Mouse (Mus musculus) heart, adult 9 months (tissue): Measurements from ENCODE around the gene Mrm1.
A peak's percentile ranks its signal among the peaks of the same experiment; 100 is the strongest.

ENCODE experiments used
- DNase-seq, 2 experiments: peaks; one replicate each; pipeline ENCODE4 v3.0.0; 2022; ENCODE audit warnings: low spot score in 2 of 2

The Mrm1 gene

DNA sequence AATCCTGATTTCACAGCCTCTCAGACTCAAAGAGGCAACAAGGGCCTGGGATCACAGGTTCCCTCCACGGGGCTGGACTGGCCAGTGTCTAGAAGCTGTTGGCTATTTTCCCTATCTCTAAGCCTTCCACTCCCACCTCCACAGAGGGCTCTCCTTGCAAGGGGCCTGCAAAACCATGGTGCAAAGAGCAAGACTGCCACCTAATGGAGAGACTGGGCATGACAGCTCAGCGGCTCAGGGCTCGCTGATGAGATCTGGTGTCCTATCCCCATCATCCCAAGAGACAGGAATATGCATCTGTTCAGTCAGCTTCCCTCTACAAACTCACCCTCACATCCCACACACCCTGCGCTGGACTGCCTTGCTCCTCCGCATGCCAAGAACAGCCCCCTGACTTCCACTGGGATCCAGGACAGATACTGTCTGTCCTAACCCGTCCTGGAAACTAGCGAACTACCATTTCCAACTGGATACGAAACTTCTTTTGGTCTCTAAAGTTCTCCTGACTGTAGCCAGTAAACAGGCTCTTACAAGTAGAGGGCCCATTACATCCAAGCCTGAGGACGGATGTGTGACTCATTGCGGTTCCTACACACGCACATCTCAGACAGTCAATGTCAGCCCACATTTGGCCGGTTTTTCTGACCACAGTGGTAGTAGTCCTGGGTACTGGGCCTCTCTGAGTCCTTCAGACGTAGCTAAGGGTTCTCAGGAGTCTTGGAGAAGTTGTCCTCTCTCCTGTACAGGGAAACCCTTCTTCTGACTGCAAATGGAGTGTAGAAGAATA lies 5.4 kb downstream of the Mrm1 start:
- peak in 1 of 2 experiments; percentile 56 for DNase-seq

DNA sequence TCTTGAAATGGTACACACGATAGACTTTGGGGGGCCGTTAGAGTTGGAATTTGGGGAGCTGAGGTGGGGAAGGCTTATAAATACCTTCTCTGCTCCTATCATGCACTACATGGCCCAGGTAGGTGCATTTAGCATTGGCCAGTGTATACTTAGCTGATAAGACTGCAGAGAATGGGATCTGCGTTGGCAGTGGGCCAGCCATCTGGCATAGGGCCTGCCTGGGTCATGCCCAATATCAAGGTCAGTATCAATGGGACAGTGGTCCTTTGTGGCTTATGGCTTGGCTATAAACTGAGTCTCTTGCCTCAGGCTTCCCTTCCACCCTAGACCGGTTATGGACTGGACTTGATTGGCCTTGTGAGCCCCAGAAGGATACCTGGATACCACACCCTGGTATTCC lies 14.9 kb downstream of the Mrm1 start:
- no peak for DNase-seq

DNA sequence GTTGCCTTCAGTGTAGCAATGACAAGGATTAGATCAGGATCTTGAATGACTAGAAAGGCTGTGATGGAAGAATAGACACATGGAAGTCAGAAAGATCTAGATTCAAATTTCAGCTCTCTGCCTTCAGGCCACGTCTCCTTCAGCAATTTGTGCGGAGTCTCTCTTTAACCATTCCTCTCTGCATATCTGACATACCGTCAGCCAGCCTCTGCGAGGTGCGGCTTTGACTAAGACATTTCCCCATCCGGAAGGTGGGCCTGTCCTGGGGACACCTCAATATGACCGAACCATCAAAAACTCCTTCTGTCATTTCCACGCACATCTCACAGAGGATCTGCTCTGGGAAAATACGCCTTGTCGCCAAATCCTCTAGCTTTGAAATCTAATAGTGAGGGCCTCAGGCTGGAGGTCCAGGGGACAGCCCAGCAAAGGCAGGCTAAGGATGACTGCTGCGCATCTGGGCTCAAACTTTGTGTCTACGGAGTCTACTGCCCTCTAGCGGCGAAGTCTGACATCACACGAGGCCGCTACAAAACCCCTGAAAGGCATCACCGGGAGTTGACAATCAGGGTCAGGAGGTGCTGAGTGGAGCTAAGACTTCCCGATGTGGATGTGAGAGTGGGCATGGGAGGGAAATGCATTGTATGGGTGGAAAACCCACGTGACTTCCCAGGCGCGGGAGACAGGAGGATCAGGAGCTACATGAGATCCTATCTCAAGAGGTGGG lies 21.5 kb downstream of the Mrm1 start:
- peak in 1 of 2 experiments; percentile 43 for DNase-seq

DNA sequence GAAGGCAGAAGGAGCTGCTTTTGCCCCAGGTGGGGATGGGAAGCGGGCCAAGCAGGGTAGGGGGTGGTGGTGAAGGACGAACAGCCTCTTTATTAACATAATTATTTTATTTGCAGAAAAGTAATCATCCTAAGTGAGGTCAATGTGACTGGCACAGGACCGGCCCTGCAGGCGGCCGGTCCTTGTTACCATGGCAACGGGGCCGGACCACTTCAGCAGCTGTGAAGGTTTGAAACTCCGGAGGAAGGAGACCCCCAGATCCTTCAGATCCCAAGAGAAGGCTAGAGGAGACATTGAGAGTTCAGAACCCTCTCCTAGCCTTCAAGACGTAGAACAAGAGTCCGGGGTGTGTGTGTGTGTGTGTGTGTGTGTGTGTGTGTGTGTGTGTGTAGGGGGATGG lies 22.3 kb downstream of the Mrm1 start:
- no peak for DNase-seq

DNA sequence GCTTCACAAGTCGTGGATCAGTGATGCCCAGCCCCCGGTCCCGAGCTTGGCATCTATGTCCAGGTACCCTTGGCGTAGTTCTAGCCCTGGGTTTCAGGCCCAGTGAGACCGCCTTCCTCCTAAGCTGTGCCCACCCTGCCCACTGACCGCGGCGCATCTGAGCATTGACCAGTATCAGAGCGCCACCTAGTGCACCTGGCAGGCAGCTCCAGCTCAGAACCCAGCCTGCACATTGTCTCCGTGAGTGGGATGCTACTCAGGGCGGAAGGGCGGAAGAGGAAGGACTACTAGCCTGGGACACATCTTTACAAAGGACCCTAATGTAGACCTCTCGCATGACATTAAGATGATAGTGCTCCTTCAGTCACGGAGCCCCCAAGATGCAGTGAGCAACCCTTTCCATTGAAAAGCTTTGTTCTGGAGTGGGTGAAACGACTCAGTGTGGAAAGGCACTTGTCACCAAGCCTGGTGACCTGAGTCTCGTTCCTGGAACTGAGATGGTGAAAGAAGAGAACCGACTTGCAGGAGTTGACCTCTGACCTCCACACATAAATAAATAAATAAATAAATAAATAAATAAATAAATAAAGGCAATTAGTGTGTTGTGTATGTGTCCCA lies 24.7 kb downstream of the Mrm1 start:
- peak in 1 of 2 experiments; percentile 31 for DNase-seq

DNA sequence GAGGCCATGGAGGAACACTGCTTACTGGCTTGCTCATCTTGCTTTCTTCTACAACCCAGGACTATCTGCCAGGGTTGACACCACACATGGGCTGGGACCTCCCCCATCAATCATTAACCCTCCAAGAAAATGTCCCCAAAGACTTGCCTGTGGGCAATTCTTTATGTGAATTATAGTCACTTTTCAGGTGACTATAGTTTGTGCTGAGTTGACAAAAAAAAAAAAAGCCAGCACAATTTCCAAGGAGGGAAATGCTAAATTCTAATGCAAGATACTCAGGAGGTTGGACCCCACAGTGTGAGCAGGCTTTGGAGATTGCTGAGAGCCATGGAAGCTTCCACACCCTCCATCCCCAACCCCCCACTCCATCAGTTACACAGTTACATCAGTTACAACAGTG lies 25.8 kb downstream of the Mrm1 start:
- no peak for DNase-seq

DNA sequence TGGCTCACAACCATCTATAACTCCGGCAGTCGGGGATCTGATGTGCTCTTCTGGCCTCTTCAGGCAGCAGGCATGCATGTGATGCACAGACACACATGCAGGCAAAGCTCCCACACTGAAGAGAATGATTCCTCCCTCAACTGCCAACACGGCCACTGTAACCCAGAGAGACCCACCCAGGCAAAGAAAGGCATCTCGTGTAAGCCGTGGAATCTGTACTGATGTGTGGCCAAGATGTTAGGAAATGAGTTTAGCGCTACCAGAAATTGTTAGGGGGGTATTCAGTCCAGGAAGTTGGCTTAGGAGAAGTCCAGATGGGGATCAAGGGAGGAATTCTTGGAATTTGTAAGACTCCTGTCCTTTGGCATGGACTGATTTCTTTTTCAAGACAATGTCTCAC lies 28.9 kb downstream of the Mrm1 start:
- no peak for DNase-seq

DNA sequence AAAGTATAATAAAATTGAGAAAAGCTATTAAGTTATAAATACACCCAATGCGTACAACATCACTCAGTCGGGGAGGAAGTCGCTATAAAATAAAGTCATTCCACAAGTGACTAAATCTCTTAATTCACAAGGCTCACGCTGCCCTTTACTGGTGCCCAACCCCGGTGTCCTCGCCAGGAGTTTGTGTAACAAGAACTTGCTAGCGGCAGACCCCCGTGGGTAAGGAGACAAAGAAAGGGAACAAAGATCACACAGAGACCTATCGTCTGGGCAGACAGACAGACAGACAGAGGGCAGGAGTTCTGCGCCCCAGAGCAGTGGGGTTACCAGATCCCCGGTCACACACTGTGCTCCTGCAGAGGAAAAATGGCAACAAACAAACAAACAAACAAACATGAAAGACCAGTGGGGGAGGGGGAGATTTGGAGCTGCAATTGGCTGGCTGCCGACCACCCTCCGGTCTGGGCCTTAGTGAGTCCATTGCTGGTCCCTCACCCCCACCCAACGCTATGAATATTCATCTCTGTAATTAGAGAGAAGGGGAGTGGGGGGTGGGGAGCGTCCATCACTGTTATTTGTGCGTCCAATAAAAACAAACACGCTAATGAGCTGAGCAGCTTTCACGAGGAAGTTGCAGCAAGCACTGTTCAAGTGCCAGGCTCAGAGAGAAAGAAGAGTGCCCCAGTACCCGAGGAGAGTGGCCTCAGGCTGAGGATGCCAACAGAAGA lies 39.0 kb downstream of the Mrm1 start:
- DNase-seq = no peak

DNA sequence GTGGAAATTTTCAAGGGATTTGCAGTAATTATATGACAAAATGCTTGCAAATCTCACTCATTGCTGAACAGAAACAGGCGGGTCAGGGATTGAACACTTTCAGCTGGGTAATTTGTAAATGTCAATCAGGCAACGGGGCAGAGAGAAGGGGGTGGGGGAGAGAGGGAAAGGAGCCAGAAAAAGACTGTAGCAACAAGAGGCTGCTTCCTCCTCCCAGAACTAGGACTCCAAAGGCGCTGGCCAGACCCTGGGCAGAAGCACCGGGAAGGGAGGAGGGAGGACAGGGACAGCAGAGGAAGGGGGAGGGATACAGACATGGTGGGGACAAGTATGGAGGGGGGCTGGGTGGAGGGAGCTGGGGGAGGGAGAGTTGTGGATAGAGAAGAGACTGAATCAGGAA lies 43.8 kb downstream of the Mrm1 start:
- no peak for DNase-seq

DNA sequence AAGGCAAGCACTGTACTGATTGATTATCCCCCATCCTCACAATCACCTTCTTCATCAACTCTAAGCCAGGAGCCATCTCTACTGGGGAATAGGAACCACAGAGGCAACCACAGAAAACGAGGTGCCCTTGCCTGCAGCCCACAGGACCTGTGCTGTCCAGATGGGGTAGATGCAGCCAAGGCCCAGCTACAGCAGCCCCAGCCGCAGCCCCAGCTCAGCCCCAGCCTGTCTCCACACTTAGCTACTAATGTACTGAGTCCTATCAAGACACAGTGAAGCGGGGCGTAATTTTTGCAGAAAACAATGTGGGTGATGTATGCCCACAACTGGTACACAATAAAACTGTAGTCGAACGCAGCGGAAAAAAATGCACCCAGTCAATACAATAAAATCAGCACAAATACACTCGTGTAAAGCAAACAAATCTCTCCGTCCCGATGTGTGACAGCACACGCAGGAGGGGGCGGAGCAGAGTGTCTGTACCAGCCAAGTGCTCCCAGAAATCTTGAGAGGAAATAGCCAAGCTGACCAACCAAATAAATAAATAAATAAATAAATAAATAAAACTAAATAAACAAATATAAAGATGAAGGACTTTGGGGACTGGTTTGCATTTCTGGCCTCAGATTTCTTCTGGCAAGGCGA lies 44.3 kb downstream of the Mrm1 start:
- no peak for DNase-seq

DNA sequence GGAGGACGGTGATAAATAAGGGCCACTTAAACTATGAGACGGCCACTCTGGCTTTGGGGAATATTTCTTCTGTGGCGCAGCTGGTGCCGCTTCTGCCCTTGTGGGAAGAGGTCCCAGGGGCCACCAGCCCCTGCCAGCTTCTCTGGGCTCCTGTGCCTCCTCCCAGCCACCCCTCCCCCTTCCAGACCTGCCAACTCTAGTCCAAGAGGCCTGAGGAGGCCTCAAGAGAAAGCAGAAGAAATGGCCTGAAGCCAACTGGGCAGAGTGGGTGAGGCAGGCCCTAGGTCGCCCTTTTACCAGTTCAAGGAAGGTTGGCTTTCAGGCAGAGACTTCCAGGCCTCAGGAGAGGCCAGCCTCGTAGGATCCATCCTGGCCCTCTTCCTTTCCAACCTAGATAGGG lies 51.4 kb downstream of the Mrm1 start:
- no peak for DNase-seq

DNA sequence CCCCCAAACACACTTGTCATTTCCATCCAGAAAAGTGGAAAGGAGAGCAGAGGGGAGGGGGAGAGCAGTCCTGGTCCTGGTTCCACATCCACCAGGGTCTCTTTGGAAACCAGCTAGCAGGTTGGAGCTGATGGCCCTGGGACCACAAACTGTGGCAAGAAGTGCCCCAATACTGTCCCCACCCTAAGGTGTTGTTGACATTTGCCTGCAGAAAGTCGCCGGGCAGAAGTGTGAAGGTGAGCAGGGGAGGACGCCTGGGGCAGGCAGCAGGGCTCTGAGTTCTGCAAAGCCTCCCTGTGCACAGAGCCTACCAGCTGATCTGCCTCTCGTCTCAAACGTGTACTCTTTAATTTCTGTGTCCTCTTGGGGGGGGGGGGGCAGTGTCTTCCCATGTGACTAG lies 54.2 kb downstream of the Mrm1 start:
- peak in 1 of 2 experiments; percentile 21 for DNase-seq

DNA sequence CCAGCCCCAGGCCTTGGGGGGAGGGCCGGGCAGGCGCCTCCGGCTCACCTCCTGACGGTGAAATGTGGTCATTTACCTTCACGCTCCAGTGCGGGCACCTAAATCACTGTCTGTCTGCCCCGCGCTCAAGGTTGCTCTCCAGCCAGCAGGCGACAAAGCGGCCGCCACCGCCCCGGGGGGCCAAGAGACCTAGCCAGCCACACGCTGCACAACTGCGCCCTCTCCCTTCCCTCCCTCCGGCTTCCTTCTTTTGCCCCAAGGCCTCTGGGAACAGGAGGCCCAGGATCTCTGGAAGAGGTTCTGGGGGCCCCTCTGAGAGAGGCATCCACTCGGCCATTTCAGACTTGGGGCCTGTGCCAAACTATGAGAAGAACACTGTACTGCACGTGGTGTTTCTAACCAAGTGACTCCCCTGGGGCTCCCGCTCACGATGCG lies 54.8 kb downstream of the Mrm1 start:
- peak in 1 of 2 experiments; percentile 6 for DNase-seq

DNA sequence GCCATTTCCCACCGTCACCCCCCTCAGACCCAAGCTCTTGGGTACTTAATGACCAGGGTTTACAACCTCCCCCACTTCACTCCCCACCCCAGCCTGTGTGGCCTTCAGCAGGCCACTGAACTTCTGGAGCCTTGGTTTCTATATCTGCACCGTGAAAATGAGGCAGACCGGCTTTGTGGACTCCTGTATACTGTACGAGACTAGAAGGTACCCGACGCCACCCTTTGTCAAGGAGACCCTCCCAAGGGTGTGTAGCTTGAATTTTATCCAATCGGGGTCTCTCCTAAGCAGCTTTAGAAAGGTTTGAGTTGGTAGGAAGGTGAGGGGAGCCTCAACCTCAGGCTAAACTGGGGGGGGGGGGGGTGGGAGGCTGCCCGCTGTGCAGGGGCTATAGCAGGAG lies 55.2 kb downstream of the Mrm1 start:
- DNase-seq = no peak
